Mouse (Mus musculus) intestine, embryonic 15.5 days (tissue): Measurements from ENCODE around the gene Pmp22. TPM values are rescaled to one million over a fixed set of nuclear protein-coding genes. Genes with fewer than 3 reads are reported as not detected.

ENCODE experiments used
- ATAC-seq: fragments of 200-750 bp; cut with Nextera tagmentation; 2 replicates; pipeline ENCODE4 v1.8.0; 2017; ENCODE audit warnings: moderate TSS enrichment, moderate library complexity
- H3K27ac ChIP-seq: fragments of 300-500 bp; sonication (generic); 2 replicates; pipeline ENCODE4 v1.5.1; 2015; ENCODE audit warnings: mild to moderate bottlenecking, inconsistent platforms
- H3K27me3 ChIP-seq: fragments of 300-500 bp; sonication (generic); replicated peaks from 2 replicates; pipeline ENCODE4 v1.6.1; 2015; ENCODE audit warnings: inconsistent platforms
- H3K36me3 ChIP-seq: fragments of 300-500 bp; sonication (generic); 2 replicates; pipeline ENCODE4 v1.6.1; 2015; ENCODE audit warnings: inconsistent platforms
- H3K4me1 ChIP-seq: fragments of 300-500 bp; sonication (generic); replicated peaks from 2 replicates; pipeline ENCODE4 v1.6.1; 2015; ENCODE audit warnings: inconsistent platforms
- H3K4me2 ChIP-seq: fragments of 300-500 bp; sonication (generic); replicated peaks from 2 replicates; pipeline ENCODE4 v1.6.1; 2015; ENCODE audit warnings: mild to moderate bottlenecking, inconsistent platforms
- H3K4me3 ChIP-seq: fragments of 300-500 bp; sonication (generic); replicated peaks from 2 replicates; pipeline ENCODE4 v1.5.1; 2015; ENCODE audit warnings: inconsistent platforms
- H3K9ac ChIP-seq: fragments of 300-500 bp; sonication (generic); 2 replicates; pipeline ENCODE4 v1.6.1; 2015; ENCODE audit warnings: inconsistent platforms
- H3K9me3 ChIP-seq: fragments of 300-500 bp; sonication (generic); 2 replicates; pipeline ENCODE4 v1.6.1; 2016; ENCODE audit warnings: inconsistent platforms
- WGBS: fragments of 180-500 bp; shearing (Covaris S2); methylation state at CpG from one replicate; pipeline ENCODE4 v1.1.7; 2015; 5-methylcytosine and 5-hydroxymethylcytosine counted together
- polyA plus RNA-seq: library from polyadenylated mRNA; unstranded; fragments of >200 nt; fragmentation: Nextera tagmentation; extraction: Ambion mirVana; gene quantifications from 2 replicates; pipeline ENCODE4 v1.2.1, GENCODE M21; 2015

Gene Pmp22
- polyA plus RNA-seq, 1 experiment from 2014 or later, result 115 TPM

DNA sequence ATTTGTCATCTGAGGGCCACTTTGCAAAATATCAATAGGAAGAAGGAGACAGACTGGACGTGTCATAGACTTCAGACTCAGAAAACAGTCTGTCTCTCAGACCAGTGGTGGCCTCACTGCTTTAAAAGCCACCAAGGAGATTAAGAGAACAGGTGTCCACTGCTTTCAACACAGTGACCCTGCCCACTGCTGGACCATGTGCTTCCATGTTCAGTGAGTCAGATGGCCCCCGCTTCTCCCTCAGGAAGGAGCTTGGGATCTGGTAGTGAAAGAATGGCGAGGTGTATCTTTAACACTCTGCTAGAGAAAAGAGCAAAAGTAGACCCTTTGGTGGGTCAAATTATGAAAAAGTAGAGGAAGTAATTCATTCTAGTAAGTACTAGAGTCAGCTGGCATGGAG is 18.5 kb upstream of the Pmp22 start:
- no peaks in the 10 kb centered on the region for H3K36me3 ChIP-seq
- WGBS, result 86% methylated on average over 3 of the region's 3 CpGs
- H3K4me2 ChIP-seq, result no peak overlapping the region
- no peak overlapping the region for H3K9ac ChIP-seq
- H3K27me3 ChIP-seq, result no peaks in the 10 kb centered on the region
- H3K9me3 ChIP-seq, result no peaks in the 10 kb centered on the region
- no peak overlapping the region for H3K27ac ChIP-seq
- peaks cover 3% of the 10 kb centered on the region; the same call in 1 of the 2 replicates for H3K4me1 ChIP-seq
- no peak for ATAC-seq
- H3K4me3 ChIP-seq, result no peak overlapping the region

DNA sequence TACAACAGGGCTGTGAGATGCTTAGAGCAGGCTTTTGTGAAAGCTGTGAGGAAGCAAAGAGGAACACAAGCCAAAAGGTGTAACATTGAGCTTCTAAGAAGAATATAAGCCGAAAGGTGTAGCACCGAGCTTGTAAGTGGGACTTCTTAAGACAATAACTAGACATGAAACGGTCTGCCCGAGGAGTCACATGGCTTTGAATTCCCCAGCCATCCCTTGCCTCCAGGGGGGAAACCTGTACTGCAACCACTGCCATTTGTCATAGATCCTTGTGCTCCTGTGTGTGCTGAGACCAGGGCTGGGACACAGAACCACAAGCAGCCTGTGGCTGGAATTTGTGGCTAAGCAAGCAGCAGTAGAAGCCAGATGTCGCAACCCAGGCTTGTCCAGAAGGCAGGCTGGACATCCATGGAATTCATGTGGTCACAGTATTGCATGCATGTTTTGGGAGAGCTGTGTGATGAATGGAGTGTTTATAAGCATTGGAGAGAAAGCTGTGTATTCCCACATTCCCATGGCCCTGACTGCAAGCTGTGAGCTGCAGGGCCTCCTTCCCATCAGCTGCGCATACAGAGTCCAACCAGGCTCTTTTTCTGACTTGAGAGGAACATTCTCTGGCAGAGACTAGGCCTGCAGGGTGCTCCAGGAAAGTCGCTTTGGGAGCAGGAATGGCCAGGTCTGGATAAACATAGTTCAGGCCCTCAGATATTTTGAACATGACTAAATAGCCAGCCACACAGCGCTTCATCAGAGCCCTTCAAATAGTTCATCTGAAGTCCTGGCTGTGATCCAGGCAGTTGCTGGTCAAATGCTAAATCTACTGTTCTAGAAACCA is 13.8 kb upstream of the Pmp22 start:
- Histone ChIP-seq H3K9ac (no peak overlapping the region), H3K9me3 (no peaks in the 10 kb centered on the region), H3K4me1 (peaks cover 3% of the 10 kb centered on the region; the same call in 1 of the 2 replicates), H3K27me3 (no peaks in the 10 kb centered on the region), H3K4me2 (no peak overlapping the region), H3K27ac (peak overlapping the region; percentile 73), H3K36me3 (no peaks in the 10 kb centered on the region), H3K4me3 (no peak overlapping the region)
- peak; percentile 59; the same call in 1 of the 2 replicates for ATAC-seq
- 67% methylated on average over 8 of the region's 8 CpGs for WGBS

DNA sequence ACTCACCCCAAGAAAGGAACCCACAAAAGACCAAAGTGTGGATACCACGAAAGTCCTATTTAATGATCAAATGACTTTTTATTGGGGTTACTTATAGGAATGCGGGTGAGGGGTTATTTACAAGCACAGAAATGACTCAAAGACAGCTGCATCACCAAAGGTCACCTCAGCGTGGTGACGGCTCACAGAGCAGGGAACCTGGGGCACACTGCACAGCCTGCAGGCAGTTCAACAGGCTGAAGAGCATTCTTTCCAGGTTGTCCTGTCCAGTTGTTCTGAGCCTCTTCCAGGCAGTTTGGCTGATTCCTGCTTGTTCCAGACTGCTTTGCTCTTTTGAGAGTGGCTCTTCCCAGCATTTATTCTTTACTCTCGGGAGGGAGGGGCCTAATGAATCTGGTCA is 12.1 kb upstream of the Pmp22 start:
- Histone ChIP-seq H3K4me1 (peaks cover 3% of the 10 kb centered on the region; the same call in 1 of the 2 replicates), H3K27ac (no peak overlapping the region), H3K27me3 (no peaks in the 10 kb centered on the region), H3K4me3 (no peak overlapping the region), H3K36me3 (no peaks in the 10 kb centered on the region), H3K9me3 (no peaks in the 10 kb centered on the region), H3K9ac (no peak overlapping the region), H3K4me2 (no peak overlapping the region)
- 92% methylated on average over 5 of the region's 5 CpGs for WGBS
- ATAC-seq, result no peak

DNA sequence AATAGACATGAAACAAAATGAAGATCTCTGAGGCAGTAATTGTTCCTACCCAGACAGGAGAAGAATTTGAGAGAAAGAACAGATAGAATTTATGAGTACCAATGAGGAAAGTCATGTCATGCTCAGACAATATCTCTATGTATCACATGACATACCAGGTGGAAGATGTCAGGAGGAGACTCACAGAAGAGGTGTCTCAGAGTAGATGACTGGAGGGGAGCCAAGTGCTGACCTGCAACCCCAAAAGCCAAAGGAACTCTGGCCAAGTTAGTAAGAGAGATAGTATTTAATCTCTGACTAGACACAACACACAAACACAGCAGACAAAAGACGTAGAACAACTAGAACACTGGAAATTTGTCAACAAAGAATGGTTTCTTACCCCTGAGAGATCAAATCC is 11.5 kb upstream of the Pmp22 start:
- WGBS, result 55% methylated on average over 1 of the region's 1 CpGs
- H3K4me1 ChIP-seq, result peaks cover 3% of the 10 kb centered on the region; the same call in 1 of the 2 replicates
- H3K4me2 ChIP-seq, result no peak overlapping the region
- H3K9me3 ChIP-seq, result no peaks in the 10 kb centered on the region
- no peak overlapping the region for H3K27ac ChIP-seq
- no peaks in the 10 kb centered on the region for H3K27me3 ChIP-seq
- no peak overlapping the region for H3K4me3 ChIP-seq
- no peak for ATAC-seq
- H3K36me3 ChIP-seq, result no peaks in the 10 kb centered on the region
- no peak overlapping the region for H3K9ac ChIP-seq

DNA sequence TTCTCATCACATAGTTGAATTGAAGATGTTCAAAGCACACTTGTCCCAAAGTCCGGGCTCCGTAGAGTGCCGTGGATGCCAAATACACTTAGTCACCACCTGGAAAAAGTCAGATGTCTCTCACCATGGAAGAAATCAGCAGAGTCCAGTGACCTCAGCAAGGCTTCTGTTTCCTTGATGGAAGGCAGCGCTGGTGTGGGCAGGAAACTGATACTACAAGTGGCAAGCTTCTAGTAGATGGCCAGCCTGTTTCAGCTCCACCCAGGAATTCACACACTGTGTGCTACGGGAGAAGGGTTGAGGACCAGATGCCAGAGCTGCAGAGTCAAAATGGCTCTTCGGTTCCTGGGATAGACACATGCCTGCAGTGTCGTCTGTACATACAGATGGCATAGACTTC is 9.0 kb upstream of the Pmp22 start:
- no peak overlapping the region for H3K9ac ChIP-seq
- 76% methylated on average over 7 of the region's 7 CpGs for WGBS
- no peak overlapping the region for H3K27ac ChIP-seq
- peaks cover 2% of the 10 kb centered on the region; the same call in 1 of the 2 replicates for H3K4me1 ChIP-seq
- H3K36me3 ChIP-seq, result no peaks in the 10 kb centered on the region
- H3K27me3 ChIP-seq, result no peaks in the 10 kb centered on the region
- no peak for ATAC-seq
- H3K4me2 ChIP-seq, result no peak overlapping the region
- no peak overlapping the region for H3K4me3 ChIP-seq
- no peaks in the 10 kb centered on the region for H3K9me3 ChIP-seq

DNA sequence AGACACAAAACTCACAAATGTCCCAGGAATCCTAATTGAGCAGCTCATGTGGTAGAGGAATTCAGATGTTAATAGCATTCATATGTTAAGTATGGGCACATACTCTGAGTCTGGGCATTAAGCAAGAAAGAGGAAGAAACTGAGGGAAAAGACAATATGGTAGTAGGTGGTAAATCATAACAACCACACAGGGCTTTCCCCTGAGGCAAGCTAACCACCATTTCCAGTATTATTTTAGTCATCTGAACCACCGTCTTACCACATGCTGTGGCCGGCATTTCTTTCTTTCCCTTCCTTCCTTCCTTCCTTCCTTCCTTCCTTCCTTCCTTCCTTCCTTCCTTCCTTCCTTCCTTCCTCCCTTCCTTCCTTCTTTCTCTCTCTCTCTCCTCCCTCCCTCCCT is 6.5 kb upstream of the Pmp22 start:
- Histone ChIP-seq H3K4me3 (no peak overlapping the region), H3K4me2 (no peak overlapping the region), H3K9me3 (no peaks in the 10 kb centered on the region), H3K4me1 (no peaks in the 10 kb centered on the region), H3K27ac (no peak overlapping the region), H3K27me3 (no peaks in the 10 kb centered on the region), H3K36me3 (no peaks in the 10 kb centered on the region), H3K9ac (no peak overlapping the region)
- no peak for ATAC-seq
- WGBS, result 86% methylated on average over 2 of the region's 2 CpGs

DNA sequence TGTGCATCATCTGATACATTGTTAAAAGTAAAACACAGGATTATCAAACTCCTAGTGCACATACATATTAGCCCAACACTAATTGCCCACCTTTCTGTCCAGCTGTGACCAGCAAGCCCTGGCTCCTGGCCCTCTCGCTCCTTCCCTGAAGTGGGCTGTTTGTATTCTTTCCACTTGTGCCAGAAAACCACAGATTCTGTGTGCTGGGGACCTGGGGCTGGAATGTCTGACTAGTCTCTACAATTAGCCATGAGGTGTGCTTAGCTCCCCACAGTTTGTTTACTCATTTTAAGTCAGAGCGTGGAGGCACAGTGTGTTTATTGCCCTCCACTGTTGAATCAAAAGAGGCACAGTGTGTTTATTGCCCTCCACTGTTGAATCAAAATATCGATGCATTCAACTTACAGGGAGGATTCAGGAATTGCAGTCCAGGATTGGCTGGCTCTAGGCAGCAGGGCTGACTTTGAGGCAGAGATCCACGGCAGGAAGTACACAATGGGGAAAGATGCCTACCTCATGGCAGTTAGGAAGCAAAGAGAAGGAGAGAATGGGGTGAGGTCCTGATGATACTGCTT is 5.9 kb upstream of the Pmp22 start:
- Histone ChIP-seq H3K36me3 (no peaks in the 10 kb centered on the region), H3K9me3 (no peaks in the 10 kb centered on the region), H3K27me3 (no peaks in the 10 kb centered on the region), H3K9ac (no peak overlapping the region), H3K4me1 (no peaks in the 10 kb centered on the region), H3K27ac (no peak overlapping the region), H3K4me2 (no peak overlapping the region), H3K4me3 (no peak overlapping the region)
- 43% methylated on average over 4 of the region's 4 CpGs for WGBS
- no peak for ATAC-seq

DNA sequence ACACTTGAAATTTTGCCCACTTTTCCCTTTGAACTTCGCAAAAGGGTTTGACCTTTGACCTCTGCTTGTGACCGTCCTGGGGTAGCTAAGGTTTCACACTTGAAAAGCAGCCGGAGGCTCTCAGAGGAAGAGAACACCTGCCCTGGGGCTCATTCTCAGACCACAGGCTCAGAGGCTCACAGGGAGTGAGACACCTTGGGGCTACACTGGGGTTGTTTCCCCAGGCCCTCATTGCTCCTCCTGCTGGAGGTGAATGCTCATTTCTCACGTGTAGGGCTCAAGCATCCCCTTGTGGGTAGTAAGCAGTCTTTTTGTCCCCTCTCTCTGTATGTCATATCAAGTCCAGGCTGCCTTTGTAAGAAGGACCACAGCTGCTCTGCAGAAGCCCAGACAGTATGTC is 4.5 kb upstream of the Pmp22 start:
- Histone ChIP-seq H3K9ac (no peak overlapping the region), H3K4me2 (no peak overlapping the region), H3K9me3 (no peaks in the 10 kb centered on the region), H3K4me1 (peaks cover 3% of the 10 kb centered on the region; the same call in 1 of the 2 replicates), H3K36me3 (no peaks in the 10 kb centered on the region), H3K4me3 (no peak overlapping the region), H3K27me3 (no peaks in the 10 kb centered on the region), H3K27ac (no peak overlapping the region)
- no peak for ATAC-seq
- WGBS, result 24% methylated on average over 4 of the region's 4 CpGs

DNA sequence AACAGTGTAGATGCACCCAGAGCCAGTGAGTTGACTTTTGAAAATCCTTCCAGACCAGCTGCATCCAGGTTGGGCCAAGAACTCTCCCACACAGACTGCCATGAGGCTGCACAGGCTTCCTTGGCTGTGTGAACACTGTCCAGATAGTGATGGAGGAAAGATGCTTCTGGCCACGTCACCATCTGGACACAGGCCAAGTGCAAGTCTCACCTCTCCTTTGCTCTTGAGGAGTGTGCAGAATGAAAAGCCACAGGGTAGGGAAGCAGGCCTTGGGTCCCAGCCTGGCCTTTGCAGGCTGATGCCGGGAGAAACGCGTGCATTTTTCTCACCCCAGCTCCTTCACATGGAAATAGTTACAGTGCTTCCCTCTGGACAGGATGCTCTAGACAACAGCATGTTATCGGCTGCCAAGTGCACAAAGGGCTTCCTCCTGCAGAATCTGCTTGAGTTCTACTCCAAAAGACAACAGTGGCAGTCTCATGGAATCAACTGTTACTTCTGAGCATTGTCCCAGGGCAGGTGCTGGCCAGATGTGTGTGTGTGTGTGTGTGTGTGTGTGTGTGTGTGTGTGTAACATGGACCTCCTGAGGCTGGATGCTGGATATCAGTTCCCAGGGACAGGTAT is 2.8 kb upstream of the Pmp22 start:
- H3K4me2 ChIP-seq, result no peak overlapping the region
- H3K36me3 ChIP-seq, result no peaks in the 10 kb centered on the region
- peak; percentile 61 for ATAC-seq
- no peaks in the 10 kb centered on the region for H3K9me3 ChIP-seq
- 0 out of 2 replicates have a peak, but pooled peaks cover 5% of the 10 kb centered on the region for H3K27me3 ChIP-seq
- H3K9ac ChIP-seq, result no peak overlapping the region
- H3K4me1 ChIP-seq, result peaks cover 18% of the 10 kb centered on the region
- H3K4me3 ChIP-seq, result no peak overlapping the region
- 47% methylated on average over 5 of the region's 5 CpGs for WGBS
- H3K27ac ChIP-seq, result peak overlapping the region; percentile 41; the same call in 1 of the 2 replicates

DNA sequence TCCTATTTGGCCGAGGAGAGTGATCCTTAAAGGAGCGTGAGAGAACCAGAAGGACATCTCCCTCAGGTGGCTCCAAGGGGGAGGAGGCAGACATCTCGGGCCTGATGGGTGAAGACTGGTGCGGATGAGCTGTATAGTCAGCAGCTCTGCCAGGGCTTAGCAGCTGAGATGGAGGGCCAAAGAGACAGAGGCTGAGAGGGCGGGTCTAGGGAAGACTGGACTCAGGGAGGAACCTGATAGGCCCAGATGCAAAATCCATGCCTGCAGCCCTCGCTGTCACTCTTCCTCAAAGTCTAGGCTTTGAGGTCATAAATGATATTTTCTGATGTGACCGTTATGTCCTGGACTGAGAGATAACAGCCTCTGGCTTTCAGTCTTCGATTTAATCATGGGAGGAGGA is 1.8 kb upstream of the Pmp22 start:
- Histone ChIP-seq H3K4me2 (no peak overlapping the region), H3K9ac (no peak overlapping the region)
- WGBS, result 81% methylated on average over 8 of the region's 8 CpGs

DNA sequence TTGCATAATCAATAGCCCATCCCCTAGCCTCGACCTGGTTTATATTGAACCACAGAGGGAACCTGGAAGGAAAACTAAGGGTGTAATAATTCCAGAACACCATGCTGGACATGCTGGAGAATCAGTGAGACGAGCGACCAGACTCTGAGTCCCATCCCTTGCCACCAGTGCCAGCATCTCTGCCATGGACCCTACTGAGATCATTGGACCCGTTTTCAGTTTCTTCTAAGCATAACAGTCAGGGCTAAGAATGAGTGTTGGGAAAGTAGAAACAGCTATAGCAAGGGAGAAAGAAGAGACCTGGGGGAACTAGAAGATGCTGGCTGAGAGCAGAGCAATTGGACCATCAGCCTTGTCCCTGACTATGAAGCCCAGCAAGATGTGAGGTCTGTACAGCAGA is 1.3 kb upstream of the Pmp22 start:
- Histone ChIP-seq H3K27me3 (peaks cover 18% of the 10 kb centered on the region; the same call in 1 of the 2 replicates), H3K9me3 (no peaks in the 10 kb centered on the region), H3K36me3 (no peaks in the 10 kb centered on the region), H3K4me3 (no peak overlapping the region), H3K9ac (no peak overlapping the region), H3K27ac (no peak overlapping the region), H3K4me2 (no peak overlapping the region), H3K4me1 (peaks cover 21% of the 10 kb centered on the region)
- WGBS, result 87% methylated on average over 4 of the region's 4 CpGs
- ATAC-seq, result no peak

More for the DNA sequence above, 1.8 kb upstream of the Pmp22 start:
- H3K27me3 ChIP-seq, result peaks cover 12% of the 10 kb centered on the region; the same call in 1 of the 2 replicates
- H3K4me1 ChIP-seq, result peaks cover 21% of the 10 kb centered on the region
- H3K36me3 ChIP-seq, result no peaks in the 10 kb centered on the region
- H3K27ac ChIP-seq, result no peak overlapping the region
- no peak for ATAC-seq
- H3K9me3 ChIP-seq, result no peaks in the 10 kb centered on the region
- H3K4me3 ChIP-seq, result no peak overlapping the region

DNA sequence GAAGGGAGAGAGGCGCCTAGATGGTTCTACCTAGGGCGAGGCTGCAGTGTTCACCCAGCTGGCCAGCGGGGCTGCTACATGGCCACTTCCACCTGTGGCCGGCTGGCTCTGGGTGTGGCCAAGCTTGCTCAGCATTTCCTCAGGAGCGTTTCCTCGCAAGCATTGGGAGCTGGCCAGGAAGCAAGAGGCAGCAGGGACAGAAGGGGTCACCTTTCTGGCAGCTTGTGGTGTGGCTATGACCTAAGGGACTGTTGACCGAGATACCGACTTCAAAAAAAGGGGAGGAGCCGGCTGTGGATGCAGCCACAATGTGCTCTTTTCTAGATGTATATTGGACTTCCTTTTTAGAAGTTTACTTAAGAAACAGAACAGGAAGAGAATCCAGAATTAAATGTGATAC is 593 bp downstream of the Pmp22 start:
- H3K9me3 ChIP-seq, result no peaks in the 10 kb centered on the region
- ATAC-seq, result no peak
- no peak overlapping the region for H3K4me3 ChIP-seq
- H3K27ac ChIP-seq, result no peak overlapping the region
- 34% methylated on average over 9 of the region's 9 CpGs for WGBS
- H3K4me1 ChIP-seq, result peaks cover 27% of the 10 kb centered on the region
- H3K27me3 ChIP-seq, result peaks cover 27% of the 10 kb centered on the region; the same call in 1 of the 2 replicates
- H3K4me2 ChIP-seq, result peak overlapping the region; percentile 37
- H3K9ac ChIP-seq, result no peak overlapping the region
- no peaks in the 10 kb centered on the region for H3K36me3 ChIP-seq
